Mouse (Mus musculus): ENCODE measurements around the gene Tgfbr1.

DNA sequence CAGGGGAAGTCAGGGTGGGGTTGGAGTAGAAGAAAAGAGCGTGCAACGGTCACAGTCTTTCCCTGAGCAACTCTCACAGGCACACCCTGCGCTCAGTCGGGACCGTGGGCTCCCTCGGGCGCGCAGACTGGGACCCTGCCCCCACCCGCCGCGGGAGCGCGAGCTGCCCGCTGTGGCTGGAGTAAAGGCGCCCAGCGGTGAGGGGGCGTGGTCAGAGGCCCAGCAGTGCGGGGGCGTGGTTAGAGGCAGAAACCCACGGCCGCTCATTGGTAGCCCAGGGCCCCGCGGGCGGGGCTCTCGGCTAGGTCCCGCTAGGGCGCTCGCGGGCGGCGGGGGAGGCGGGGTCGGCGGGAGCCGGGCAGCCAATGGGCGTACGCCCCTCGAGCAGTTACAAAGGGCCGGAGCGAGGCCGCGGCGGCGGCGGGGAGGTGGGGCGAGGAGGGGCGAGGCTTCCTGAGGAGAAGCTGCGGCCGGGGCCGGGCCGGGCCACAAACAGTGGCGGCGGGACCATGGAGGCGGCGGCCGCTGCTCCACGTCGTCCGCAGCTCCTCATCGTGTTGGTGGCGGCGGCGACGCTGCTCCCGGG lies at the start of gene Tgfbr1:
- TF ChIP-seq RCOR1 (IDR thresholded peaks at IDR 0.05; ENCODE audit: low read depth, low read length) (no peak), POLR2A (IDR thresholded peaks at IDR 0.05; ENCODE audit: control insufficient read depth in 1 of 2, insufficient read depth in 1 of 2, low read depth in 1 of 2, low read length in 2 of 2, poor library complexity in 1 of 2) (peak; percentile 71 to 82; a peak in 2 of 4 replicates), EP300 (IDR thresholded peaks at IDR 0.05; ENCODE audit: low read depth in 1 of 2, low read length in 2 of 2) (no peak), RAD21 (IDR thresholded peaks at IDR 0.05; ENCODE audit: low read depth, low read length) (no peak), CTCF (IDR thresholded peaks at IDR 0.05 in 2 of 3, conservative IDR thresholded peaks at IDR 0.05 in 1 of 3; ENCODE audit: control insufficient read depth in 1 of 3, insufficient read depth in 1 of 3, low read depth in 2 of 3, low read length in 3 of 3, poor library complexity in 1 of 3, severe bottlenecking in 1 of 3) (no peak), USF2 (IDR thresholded peaks at IDR 0.05; ENCODE audit: borderline replicate concordance in 1 of 2, insufficient read depth in 1 of 2, low read depth in 1 of 2, low read length in 2 of 2) (no peak), POLR2AphosphoS2 (IDR thresholded peaks at IDR 0.05; ENCODE audit: low read length) (0 out of 2 replicates have a peak, but pooled peaks have one; percentile 28), E2F4 (IDR thresholded peaks at IDR 0.05; ENCODE audit: borderline replicate concordance, low read depth, low read length) (no peak), GABPA (IDR thresholded peaks at IDR 0.05; ENCODE audit: low read depth, low read length) (no peak), ETS1 (IDR thresholded peaks at IDR 0.05; ENCODE audit: low read depth, low read length) (no peak), SMC3 (IDR thresholded peaks at IDR 0.05; ENCODE audit: low read depth, low read length) (0 out of 2 replicates have a peak, but pooled peaks have one; percentile 12), MAFK (IDR thresholded peaks at IDR 0.05; ENCODE audit: borderline replicate concordance, low read depth, low read length) (no peak), CHD2 (IDR thresholded peaks at IDR 0.05; ENCODE audit: low read length) (no peak), GATA1 (IDR thresholded peaks at IDR 0.05; ENCODE audit: low read depth, low read length) (no peak)

All from MEL (cell line).